Mouse (Mus musculus) MEL (cell line): ENCODE measurements around the gene Colgalt2.

Experiments used
- CTCF ChIP-seq, 3 experiments: IDR thresholded peaks in 2 of 3; conservative IDR thresholded peaks in 1 of 3; 2 replicates each; pipeline ENCODE4 v1.5.1; 2011 to 2012; ENCODE audit warnings: low read length in 3 of 3, low read depth in 2 of 3, mild to moderate bottlenecking in 2 of 3, improper control_type of control experiment in 1 of 3, inconsistent platforms in 1 of 3, mixed read lengths in 1 of 3, moderate library complexity in 1 of 3; ENCODE audit not compliant: control insufficient read depth in 1 of 3, insufficient read depth in 1 of 3, poor library complexity in 1 of 3, severe bottlenecking in 1 of 3
- GATA1 ChIP-seq: IDR thresholded peaks from 2 replicates; pipeline ENCODE4 v1.6.1; 2011; ENCODE audit warnings: low read depth, low read length, improper control_type of control experiment
- MAX ChIP-seq: IDR thresholded peaks from 2 replicates; pipeline ENCODE4 v1.6.1; 2011; ENCODE audit warnings: low read length, improper control_type of control experiment
- MXI1 ChIP-seq: IDR thresholded peaks from 2 replicates; pipeline ENCODE4 v1.6.1; 2011; ENCODE audit warnings: mild to moderate bottlenecking, low read depth, low read length, improper control_type of control experiment
- POLR2A ChIP-seq, 2 experiments: IDR thresholded peaks; 2 replicates each; pipeline ENCODE4 v1.6.1; 2011 to 2012; ENCODE audit warnings: low read length in 2 of 2, mild to moderate bottlenecking in 2 of 2, control low read depth in 1 of 2, improper control_type of control experiment in 1 of 2, low read depth in 1 of 2, moderate library complexity in 1 of 2; ENCODE audit not compliant: control insufficient read depth in 1 of 2, insufficient read depth in 1 of 2, poor library complexity in 1 of 2
- USF1 ChIP-seq: IDR thresholded peaks from 2 replicates; pipeline ENCODE4 v1.6.1; 2014; ENCODE audit warnings: low read depth, mild to moderate bottlenecking, inconsistent platforms, low read length, improper control_type of control experiment, moderate library complexity

GRCm38 (mm10) chr1:152455275-152456243, 55.9 kb downstream of the Colgalt2 start:
- TF ChIP-seq MXI1 (no peak), CTCF (IDR thresholded peaks at IDR 0.05 in 2 of 3, conservative IDR thresholded peaks at IDR 0.05 in 1 of 3; ENCODE audit: control insufficient read depth in 1 of 3, insufficient read depth in 1 of 3, low read depth in 2 of 3, low read length in 3 of 3, poor library complexity in 1 of 3, severe bottlenecking in 1 of 3) (no peak), GATA1 (no peak), MAX (no peak), POLR2A (IDR thresholded peaks at IDR 0.05; ENCODE audit: control insufficient read depth in 1 of 2, insufficient read depth in 1 of 2, low read depth in 1 of 2, low read length in 2 of 2, poor library complexity in 1 of 2) (no peak), USF1 (no peak)
